Mouse (Mus musculus) adrenal gland, postnatal 4 days (tissue): Measurements from ENCODE around the gene Cd46. TPM values are rescaled to one million over a fixed set of nuclear protein-coding genes. Genes with fewer than 3 reads are reported as not detected.

Experiments
- DNase-seq, 2 experiments: peaks; one replicate each; pipeline ENCODE4 v3.0.0; 2021 to 2022; ENCODE audit warnings: low spot score in 2 of 2, mixed read lengths in 2 of 2
- total RNA-seq, 2 experiments: library from RNA; stranded (reverse); gene quantifications; 2 replicates each; pipeline ENCODE4 v1.2.3; 2021

Gene Cd46
- total RNA-seq, 2 experiments from 2014 or later: 3.5 to 3.7 TPM

DNA sequence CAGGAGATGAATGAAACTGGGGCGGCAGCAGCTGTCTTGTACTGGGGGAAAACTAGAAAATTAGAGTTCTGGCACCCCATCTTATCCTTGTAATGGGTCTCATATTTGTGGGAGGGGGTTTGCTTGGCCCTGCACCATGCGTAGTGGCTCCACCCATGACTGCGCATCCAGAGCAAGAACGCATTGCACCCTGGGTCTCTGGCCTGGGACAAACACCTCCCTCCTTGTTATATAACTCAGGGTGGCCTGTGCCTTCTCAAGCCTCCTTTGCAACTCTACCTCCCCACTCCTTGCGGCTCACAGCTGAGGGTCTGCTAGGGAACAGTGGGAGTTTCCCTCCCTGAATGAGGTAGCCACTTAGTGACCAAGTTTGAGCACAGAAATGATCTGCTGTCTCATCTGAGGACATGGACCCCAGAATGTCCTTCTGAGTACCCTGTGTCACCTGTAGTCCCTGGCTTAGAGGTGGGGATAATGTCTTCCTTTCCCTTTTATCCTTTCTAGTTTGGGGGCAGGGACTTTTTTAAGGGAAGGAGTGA is 72.9 kb downstream of the Cd46 start:
- DNase-seq: no peak

DNA sequence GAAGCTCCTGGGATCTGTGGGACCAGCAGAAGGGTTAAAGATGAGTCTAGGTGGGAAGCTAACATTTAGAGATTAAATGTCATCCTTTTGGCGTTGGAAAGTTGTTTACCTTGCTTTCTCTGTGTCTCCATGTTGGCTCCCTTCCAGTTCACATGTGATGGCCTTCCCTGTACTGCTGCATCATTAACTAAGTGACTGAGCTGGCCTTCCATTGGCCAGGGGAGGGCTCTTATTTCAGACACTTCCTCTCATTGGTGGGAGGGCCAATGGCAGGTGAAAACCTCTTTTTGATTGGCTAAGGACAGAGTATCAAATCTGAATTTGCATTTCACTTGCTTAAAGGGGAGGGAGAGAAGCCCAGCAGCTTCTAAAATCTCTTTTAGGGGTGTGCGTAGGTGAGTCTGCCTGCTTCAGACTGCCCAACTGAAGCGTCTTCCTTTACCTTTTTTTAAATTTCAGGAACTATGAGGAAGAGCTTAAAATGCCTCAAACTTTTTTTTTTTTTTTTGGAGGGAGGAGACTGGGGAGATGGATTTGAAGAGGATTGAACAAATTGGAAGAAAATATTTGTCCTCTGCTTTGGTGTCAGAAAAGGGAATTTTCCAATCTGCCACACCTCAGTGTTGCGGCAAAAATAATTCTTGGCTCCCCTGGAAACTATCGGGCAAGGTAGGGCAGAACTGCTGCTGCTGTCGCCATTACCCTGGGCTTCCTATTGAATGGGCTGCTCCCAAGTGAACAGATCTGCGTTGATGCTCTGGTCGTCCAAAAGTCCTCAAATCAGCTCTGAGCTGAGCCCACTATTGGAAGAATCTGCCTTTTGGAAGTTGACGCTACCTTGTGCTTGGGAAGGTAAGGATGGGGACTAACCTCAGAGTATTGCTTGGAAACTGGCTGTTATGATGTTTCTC is 73.7 kb downstream of the Cd46 start:
- DNase-seq: peak in 1 of 2 experiments; percentile 11

DNA sequence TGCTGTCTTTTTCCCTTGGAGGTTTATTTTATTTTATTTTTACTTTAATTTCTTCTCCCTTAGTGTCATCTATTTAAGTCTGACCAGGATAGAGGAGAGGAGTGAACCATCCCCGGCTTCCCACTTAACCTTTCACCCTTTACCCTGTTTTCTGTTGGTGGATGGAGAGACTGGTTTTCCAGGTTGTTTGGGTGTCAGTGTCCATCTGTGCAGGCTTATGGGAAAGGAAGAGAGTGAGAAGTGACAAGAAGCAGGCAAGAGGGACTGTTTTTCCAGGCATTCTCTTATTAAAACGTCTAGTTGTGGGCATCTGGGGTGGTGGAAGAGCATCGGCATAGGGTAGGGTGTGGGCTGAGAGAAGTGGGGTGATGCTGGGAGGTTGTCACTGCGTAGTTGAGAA is 74.4 kb downstream of the Cd46 start:
- DNase-seq: no peak

DNA sequence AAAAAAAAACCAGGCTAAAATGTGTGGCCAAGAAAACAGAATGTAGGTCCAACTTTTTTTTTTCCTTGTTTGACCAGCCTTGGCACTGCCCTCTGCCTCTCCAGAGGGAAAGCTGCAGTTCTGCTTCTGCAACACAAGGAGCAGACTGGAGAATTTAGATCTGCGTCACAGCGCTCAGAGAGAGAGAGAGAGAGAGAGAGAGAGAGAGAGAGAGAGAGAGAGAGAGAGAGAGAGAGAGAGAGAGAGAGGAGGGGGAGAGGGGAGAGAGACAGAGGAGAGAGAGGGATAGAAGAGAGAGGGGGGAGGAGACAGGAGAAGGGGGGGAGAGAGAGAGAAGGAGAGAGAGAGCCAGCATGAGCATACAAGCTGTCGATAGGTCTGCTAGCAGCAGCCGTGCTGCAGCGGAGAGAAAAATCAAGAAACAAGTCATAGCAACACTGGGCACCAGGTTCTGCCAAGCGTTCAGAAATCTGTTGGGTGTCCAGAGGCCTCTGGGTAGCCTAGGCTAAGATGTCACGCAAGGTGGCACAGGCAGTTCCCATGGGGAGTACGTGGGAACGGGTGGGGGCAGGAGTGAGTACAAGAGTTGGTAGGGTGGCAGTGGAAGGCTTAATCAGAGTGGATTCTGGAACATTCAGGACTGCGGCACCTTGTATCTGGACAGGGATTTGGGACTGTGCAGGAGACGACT is 75.1 kb downstream of the Cd46 start:
- no peak for DNase-seq

DNA sequence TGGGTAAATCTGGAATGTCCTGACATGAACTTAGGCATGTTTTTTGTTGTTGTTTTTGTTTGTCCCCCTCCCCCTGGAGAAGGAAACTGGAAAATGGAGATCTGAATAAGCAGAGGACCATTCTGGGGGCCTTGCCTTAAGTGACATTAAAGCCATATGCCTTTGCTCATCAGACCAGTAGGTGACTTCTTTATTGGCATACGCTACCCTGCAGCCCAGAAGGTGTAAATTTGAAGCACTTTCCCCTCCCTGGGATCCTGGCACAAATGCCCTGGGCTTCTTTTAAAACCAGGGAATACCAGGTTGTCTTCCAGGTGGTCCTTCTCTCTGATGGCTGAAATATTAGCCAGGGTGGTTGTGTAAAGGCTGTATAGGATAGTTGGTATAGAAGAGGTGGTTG is 76.8 kb downstream of the Cd46 start:
- no peak for DNase-seq

DNA sequence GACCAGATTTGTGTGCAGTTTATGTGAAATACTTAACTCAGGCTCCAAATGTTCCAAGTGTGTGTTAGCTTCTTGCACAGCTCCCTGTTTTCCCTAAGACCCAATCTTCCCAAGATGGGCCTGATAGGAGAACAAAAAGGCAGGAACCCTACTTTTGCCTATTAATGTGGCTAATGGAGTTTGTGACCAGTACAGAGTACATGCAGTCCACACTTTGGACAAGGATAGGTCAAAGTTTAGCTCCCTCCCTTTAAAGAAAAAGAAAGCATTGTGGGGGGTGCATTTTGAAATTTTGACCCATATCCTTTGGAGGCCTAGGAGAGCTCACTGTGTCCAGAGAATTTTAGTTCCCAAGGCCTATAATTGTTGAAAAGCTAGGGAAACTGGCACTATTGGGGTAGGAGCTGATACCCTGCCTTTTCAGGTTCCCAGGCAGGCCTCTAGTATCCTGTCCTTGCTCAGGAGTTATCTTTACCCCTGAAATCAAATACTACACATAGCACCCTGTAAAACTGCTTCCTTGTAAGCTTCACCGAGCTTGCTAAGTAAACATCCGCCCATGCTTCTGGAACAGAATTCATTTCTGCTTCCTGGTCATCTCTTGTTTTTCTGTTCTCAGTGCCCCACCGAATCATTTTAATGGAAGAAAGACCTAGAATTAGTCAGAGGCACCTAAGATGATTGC is 77.7 kb downstream of the Cd46 start:
- DNase-seq: no peak

DNA sequence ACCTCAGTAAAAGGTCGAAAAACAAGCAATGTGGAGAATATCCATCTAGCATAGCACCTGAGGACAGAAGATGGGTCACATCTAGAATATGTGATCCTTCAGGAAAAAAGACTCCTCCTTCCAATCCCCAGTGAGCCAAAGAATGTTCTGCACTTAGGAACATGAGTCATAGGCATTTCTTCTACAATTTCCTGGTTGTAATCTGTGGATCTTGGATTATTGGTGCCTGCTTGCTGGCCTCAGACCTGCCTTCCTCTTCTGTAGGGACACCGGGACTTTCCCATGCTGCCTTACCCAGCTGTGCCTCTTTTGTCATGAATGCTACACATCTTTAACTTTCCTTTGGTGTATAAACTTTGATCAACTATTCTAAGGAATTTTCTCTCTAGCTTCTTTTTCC is 79.5 kb downstream of the Cd46 start:
- no peak for DNase-seq

DNA sequence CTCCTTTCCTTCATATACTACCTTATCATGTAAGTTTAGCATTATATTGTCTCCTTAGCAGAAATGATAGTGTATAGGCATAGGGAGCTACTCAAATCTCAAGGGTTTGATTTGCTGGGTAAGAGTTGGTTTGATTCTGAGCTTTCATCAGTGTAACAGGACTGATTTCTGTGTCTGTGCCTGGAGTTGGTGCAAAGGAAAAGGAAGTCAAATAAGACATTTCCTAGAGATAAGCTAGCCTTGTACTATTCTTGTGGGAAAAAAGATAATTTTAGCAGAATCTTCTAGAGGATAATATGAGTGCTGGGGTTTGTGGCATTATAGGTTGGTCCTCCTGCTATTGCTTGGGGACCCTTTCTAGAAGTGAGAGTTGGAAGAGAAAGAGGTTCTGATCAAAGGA is 85.8 kb downstream of the Cd46 start:
- no peak for DNase-seq

DNA sequence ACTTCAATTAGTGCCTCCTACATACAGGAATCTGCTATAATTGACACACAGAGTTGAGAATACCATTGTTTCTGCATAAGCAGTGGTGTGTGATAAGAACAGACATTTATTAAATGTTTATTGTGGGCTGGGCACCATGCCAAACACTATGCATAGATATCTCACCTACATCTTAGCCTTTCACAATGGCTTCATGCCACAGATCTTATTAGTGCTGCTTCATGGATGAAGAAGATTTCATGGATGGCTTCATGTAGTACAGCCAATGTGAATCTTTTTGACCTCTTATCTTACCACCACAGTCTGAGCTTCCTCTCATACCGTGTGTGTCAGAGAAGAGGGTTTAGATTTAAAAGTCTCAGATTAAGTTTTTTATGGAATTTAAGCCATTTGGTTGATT is 87.9 kb downstream of the Cd46 start:
- no peak for DNase-seq

DNA sequence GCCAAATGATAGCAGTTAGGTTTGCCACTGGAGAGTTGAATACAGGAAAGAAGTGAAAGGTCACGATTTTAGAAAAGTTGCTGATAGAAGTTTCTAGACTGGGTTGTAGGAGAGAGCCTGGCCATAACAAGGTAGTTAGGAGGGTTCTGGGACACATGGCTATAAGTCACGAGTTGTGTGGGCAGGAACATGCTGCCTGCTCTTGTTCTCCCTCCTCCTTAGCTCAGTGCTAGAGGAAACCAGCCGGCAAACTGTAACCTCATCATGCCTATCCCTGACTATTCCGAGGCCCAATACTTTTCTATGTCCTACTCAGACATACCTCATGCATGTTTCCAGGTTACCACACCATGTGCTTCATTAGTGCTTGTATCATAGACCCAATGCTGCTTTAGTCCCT is 88.7 kb downstream of the Cd46 start:
- no peak for DNase-seq

DNA sequence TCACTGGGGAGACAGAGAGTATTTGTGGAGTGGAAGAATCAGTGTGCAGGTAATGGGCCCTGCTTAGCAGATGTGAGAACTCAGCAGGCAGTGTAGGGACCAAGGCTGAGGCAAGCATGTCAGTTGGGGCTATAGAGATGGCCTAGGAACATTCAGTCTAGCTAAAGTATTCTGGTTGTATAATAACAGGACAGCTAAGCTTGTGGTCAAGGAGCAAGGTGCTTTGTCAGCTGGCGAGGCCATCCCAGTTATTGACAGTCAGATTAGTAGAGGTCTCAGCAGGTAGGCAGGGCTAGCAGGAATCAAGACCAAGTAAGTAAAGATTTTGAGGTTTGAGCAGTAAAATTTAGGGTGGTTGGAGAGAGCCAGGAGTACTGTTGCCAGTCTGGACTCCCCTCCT is 93.7 kb downstream of the Cd46 start:
- DNase-seq: no peak

DNA sequence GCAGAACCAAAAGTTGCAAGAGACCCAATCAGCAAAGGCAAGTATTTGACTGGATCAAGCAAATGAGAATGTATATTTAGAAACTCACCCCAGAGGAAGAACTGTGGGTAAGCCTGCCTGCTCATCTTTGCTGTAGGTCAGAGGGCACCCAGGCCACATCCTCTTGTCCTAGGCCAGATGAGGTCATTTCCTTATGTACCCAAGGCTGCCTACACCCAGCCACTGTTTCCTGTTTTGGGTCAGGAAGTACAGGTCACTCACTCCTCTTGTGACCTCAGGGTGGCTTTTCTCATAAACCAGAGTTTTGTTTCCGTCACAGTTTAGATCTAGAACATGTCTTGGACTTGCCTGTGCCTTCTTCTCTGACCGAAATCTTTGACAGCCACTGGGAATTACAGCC is 96.9 kb downstream of the Cd46 start:
- no peak for DNase-seq

DNA sequence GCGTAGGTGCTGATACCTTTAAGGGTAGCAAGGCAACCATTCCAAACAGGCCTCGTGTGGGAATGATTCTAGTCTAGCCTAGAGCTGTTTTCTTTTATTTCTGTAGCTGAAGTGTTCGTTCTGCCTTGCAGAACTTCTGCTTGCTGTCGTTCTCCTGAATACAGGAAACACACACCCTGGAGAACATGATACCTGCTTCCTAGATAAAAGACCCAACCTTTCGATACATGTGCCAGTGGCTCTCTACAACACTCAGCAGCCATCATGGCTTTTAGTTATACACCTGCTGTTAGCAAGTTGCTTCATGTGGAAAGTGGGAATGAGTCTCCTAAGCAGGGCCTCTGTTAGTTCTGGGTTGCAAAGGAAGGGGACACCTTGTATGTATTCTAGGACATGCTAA is 97.8 kb downstream of the Cd46 start:
- no peak for DNase-seq

DNA sequence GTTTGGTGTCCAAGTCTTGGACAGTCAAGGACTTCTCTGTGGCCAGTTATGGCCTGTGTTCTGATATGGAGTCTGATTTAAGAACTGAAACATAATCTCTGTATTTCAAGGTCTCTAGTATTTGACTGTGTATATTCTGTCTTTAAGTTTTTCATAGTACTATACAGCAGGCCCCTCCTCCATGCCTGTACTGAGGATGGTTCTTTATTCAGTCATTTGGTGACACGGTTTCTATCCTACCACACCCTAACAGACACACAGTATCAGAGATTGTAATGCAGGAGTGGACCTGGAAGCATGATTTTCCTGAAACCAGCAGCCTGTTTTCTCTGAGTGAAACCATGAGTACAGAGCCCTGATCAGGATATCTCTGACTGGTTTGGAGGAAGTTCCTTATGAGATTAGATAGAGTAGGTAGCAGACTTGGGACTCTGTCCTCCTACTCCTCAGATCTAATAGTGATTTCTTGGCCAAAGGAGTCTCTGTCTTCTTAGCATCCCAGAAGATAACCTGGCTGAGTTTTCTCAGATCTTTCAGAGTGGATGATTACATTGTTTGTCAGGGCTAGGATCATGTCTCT is 98.5 kb downstream of the Cd46 start:
- DNase-seq: no peak

DNA sequence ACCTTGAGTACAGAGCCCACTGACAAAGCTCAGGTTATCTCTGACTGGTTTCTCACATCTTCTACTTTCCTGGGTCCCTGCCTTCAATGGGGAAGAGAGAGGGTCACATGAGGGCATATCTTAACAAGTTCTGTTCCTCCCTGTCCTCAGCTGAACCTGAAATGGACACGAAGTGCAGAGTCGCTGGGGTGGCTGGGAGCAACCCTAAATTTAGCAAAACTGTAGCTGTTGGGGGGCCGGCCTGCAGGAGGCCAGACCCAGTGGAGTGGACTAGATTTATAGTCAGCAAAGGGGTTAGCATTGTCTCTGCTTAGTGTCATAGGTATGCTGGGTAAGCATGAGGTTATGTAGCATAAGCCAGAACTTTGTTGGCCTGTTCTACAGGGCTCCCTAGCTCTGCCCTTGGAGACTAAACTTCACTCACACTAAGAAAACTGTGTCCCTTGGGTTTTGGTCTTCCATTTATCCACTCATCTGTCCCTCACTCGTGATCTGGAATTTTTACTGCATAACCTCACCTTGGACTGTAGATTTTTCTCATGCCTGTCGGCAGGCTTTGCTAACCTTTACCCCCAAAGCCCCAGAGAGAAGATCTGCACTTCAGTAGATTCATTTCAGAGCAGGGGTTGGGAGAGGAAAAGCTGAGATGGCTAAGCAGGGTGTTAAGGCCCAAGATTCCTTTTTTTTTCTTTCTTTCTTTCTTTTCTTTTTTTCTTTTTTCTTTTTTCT is 99.3 kb downstream of the Cd46 start:
- no peak for DNase-seq

DNA sequence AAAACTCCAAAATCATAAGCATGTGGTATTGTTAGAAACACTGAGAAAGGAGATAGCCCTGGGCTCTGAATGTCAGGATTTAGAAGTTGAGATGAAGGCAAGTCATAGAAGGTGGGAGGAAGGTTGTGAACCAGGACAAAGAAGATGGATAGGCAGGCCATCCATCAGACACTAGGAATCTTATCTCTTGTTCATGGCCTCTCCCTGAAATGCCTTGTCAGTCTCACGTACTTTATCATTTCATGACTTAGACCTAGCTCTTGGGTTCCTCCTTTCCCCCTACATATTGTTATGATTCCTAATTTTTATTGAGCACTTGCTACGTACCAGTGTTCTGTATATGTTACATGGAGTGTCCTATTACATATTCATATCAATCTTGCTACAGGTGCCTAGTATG is 100.4 kb downstream of the Cd46 start:
- no peak for DNase-seq

DNA sequence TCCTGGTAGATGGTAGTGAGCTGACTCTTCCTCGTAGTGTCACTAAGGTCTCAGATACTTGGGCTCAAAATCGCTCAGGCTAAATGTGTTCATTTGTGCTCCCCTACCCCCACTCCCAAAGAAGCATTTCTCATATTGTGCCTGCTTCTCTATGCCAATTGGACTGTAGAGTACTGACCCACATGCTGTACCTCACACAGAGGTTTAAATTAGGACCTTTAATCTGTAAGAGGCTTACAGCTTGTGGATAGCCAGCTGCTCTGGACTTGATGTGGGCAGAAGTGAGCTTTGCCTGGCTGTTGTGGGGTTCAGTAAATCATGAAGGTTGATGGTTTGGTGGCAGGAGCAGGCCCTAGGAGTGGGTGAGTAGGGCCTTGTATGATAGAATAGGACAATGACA is 101.1 kb downstream of the Cd46 start:
- DNase-seq: no peak

DNA sequence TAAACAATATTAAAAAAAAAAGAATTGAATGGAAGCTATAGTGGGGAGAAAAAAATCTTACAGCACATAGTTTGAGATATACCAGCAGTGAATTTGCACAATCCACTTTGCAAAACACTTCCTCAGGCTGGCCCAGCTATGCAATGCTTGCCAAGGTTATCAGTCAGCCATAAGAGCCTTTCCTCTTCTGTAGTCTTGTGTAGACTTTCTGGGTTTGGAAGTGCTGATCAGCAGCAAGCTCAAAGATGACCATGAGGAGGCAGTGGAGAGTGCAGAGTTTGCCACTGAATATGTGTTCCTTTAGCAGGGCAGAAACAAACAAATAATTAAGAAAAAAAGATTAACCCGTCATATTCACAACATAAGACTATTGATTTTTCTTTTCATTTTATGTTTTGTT is 103.0 kb downstream of the Cd46 start:
- DNase-seq: no peak
